Mouse (Mus musculus) CH12.LX (cell line): ENCODE measurements at regions not wholly inside any gene's neighbourhood (a gene's known extent, or its start where the extent isn't known, plus 50 kb on each side); places are given as distances from the start of the nearest gene placed in this dataset.

ENCODE experiments used
- DNase-seq: peaks from one replicate; pipeline ENCODE4 v3.0.0-alpha.2; 2013; ENCODE audit errors: extremely low read depth
- H3K27ac ChIP-seq: 2 replicates; pipeline ENCODE4 v1.5.1; 2012; ENCODE audit warnings: low read depth, mild to moderate bottlenecking, control low read depth, moderate library complexity; ENCODE audit not compliant: insufficient read depth
- H3K27me3 ChIP-seq: replicated peaks from 2 replicates; pipeline ENCODE3; 2012; ENCODE audit warnings: inconsistent platforms
- H3K36me3 ChIP-seq, 2 experiments: replicated peaks in 1 of 2; 2 replicates each; pipeline versions ENCODE3 to v1.6.1; 2012; ENCODE audit warnings: inconsistent platforms in 1 of 2, low read length in 1 of 2, mild to moderate bottlenecking in 1 of 2, mixed read lengths in 1 of 2, moderate library complexity in 1 of 2; ENCODE audit not compliant: control insufficient read depth in 1 of 2, insufficient read depth in 1 of 2
- H3K4me1 ChIP-seq, 2 experiments: 2 replicates each; pipeline ENCODE4 v1.6.1; 2012; ENCODE audit warnings: inconsistent platforms in 1 of 2, moderate library complexity in 1 of 2; ENCODE audit not compliant: insufficient read depth in 2 of 2, control insufficient read depth in 1 of 2
- H3K4me2 ChIP-seq: 2 replicates; pipeline ENCODE4 v1.6.1; 2012; ENCODE audit warnings: low read depth, mild to moderate bottlenecking, control low read depth; ENCODE audit not compliant: poor library complexity, insufficient read depth, severe bottlenecking
- H3K4me3 ChIP-seq, 3 experiments: fragments of 150-350 bp in 1 of 3; sonication (generic) in 1 of 3; replicated peaks in 1 of 3; 2 replicates each; pipeline versions ENCODE3 to v1.5.1; 2011 to 2012; ENCODE audit warnings: low read depth in 2 of 3, low read length in 2 of 3, mild to moderate bottlenecking in 2 of 3, moderate library complexity in 2 of 3, control low read depth in 1 of 3, improper control_type of control experiment in 1 of 3, inconsistent platforms in 1 of 3, mixed read lengths in 1 of 3; ENCODE audit not compliant: poor library complexity in 1 of 3
- H3K79me2 ChIP-seq: replicated peaks from 2 replicates; pipeline ENCODE4 v1.6.1; 2012; ENCODE audit warnings: mild to moderate bottlenecking, moderate library complexity; ENCODE audit not compliant: control insufficient read depth, poor library complexity, insufficient read depth, severe bottlenecking; ENCODE audit errors: extremely low read depth
- H3K9ac ChIP-seq: 2 replicates; pipeline ENCODE4 v1.6.1; 2012; ENCODE audit warnings: low read depth, mild to moderate bottlenecking, control low read depth, moderate library complexity; ENCODE audit not compliant: insufficient read depth
- H3K9me3 ChIP-seq: replicated peaks from 2 replicates; pipeline ENCODE3; 2012; ENCODE audit warnings: low read length, inconsistent platforms, mixed read lengths
- BHLHE40 ChIP-seq: IDR thresholded peaks from 2 replicates; pipeline ENCODE4 v1.6.1; 2011; ENCODE audit warnings: mild to moderate bottlenecking, low read depth, low read length, improper control_type of control experiment
- CHD1 ChIP-seq: IDR thresholded peaks from 2 replicates; pipeline ENCODE4 v1.6.1; 2012; ENCODE audit warnings: low read depth, low read length, improper control_type of control experiment, inconsistent platforms
- CHD2 ChIP-seq: IDR thresholded peaks from 2 replicates; pipeline ENCODE4 v1.6.1; 2011; ENCODE audit warnings: low read length, improper control_type of control experiment
- CTCF ChIP-seq, 2 experiments: IDR thresholded peaks in 1 of 2; conservative IDR thresholded peaks in 1 of 2; 2 replicates each; pipeline ENCODE4 v1.5.1; 2011 to 2012; ENCODE audit warnings: low read depth in 2 of 2, low read length in 2 of 2, improper control_type of control experiment in 1 of 2, inconsistent platforms in 1 of 2, mild to moderate bottlenecking in 1 of 2, moderate library complexity in 1 of 2
- E2F4 ChIP-seq: IDR thresholded peaks from 2 replicates; pipeline ENCODE4 v1.6.1; 2011; ENCODE audit warnings: low read depth, low read length, improper control_type of control experiment; ENCODE audit not compliant: insufficient replicate concordance
- EP300 ChIP-seq: IDR thresholded peaks from 2 replicates; pipeline ENCODE4 v1.6.1; 2011; ENCODE audit warnings: low read length, improper control_type of control experiment
- GABPA ChIP-seq: IDR thresholded peaks from 2 replicates; pipeline ENCODE4 v1.6.1; 2012; ENCODE audit warnings: low read depth, low read length, improper control_type of control experiment, inconsistent platforms; ENCODE audit not compliant: insufficient replicate concordance
- HCFC1 ChIP-seq: IDR thresholded peaks from 2 replicates; pipeline ENCODE4 v1.6.1; 2012; ENCODE audit warnings: low read depth, mild to moderate bottlenecking, inconsistent platforms, low read length, improper control_type of control experiment
- KAT2A ChIP-seq: IDR thresholded peaks from 2 replicates; pipeline ENCODE4 v1.6.1; 2012; ENCODE audit warnings: low read length, improper control_type of control experiment, inconsistent platforms; ENCODE audit not compliant: insufficient replicate concordance
- MAX ChIP-seq: IDR thresholded peaks from 2 replicates; pipeline ENCODE4 v1.6.1; 2011; ENCODE audit warnings: low read length, improper control_type of control experiment
- MXI1 ChIP-seq: IDR thresholded peaks from 2 replicates; pipeline ENCODE4 v1.6.1; 2011; ENCODE audit warnings: mild to moderate bottlenecking, low read depth, low read length, improper control_type of control experiment
- POLR2AphosphoS2 ChIP-seq: IDR thresholded peaks from 2 replicates; pipeline ENCODE4 v1.6.1; 2011; ENCODE audit warnings: low read depth, low read length, improper control_type of control experiment
- RAD21 ChIP-seq: IDR thresholded peaks from 2 replicates; pipeline ENCODE4 v1.6.1; 2011; ENCODE audit warnings: low read depth, mild to moderate bottlenecking, low read length, improper control_type of control experiment, moderate library complexity
- SIN3A ChIP-seq: IDR thresholded peaks from 2 replicates; pipeline ENCODE4 v1.6.1; 2012; ENCODE audit warnings: low read length, improper control_type of control experiment, inconsistent platforms
- SMC3 ChIP-seq: IDR thresholded peaks from 2 replicates; pipeline ENCODE4 v1.6.1; 2011; ENCODE audit warnings: low read depth, low read length, improper control_type of control experiment
- UBTF ChIP-seq: IDR thresholded peaks from 2 replicates; pipeline ENCODE4 v1.6.1; 2012; ENCODE audit warnings: low read depth, mild to moderate bottlenecking, inconsistent platforms, low read length, improper control_type of control experiment, moderate library complexity
- USF1 ChIP-seq: IDR thresholded peaks from 2 replicates; pipeline ENCODE4 v1.6.1; 2014; ENCODE audit warnings: low read depth, mild to moderate bottlenecking, inconsistent platforms, low read length, improper control_type of control experiment
- ZC3H11A ChIP-seq: IDR thresholded peaks from 2 replicates; pipeline ENCODE4 v1.6.1; 2012; ENCODE audit warnings: low read depth, mild to moderate bottlenecking, inconsistent platforms, low read length, improper control_type of control experiment
- ZKSCAN1 ChIP-seq: IDR thresholded peaks from 2 replicates; pipeline ENCODE4 v1.6.1; 2012; ENCODE audit warnings: low read depth, inconsistent platforms, low read length, improper control_type of control experiment, borderline replicate concordance
- ZNF384 ChIP-seq: IDR thresholded peaks from 2 replicates; pipeline ENCODE4 v1.6.1; 2012; ENCODE audit warnings: low read depth, low read length, improper control_type of control experiment, inconsistent platforms
- dilution Hi-C: fragments of 300-500 bp; cut with MboI; formaldehyde crosslinking; loops from 2 replicates; pipeline ENCODE4 v1.14.3; 2020; ENCODE audit warnings: low sequenced_read_pairs; ENCODE audit not compliant: extremely low pct_unique_long_range_greater_than_20kb, extremely low pct_ligation_motif_present
- in situ Hi-C: fragments of 300-500 bp; cut with MboI; formaldehyde crosslinking; loops from 3 replicates; pipeline ENCODE4 v1.14.3; 2019; ENCODE audit warnings: low sequenced_read_pairs, low pct_ligation_motif_present, low pct_unique_long_range_greater_than_20kb, mixed read lengths

DNA sequence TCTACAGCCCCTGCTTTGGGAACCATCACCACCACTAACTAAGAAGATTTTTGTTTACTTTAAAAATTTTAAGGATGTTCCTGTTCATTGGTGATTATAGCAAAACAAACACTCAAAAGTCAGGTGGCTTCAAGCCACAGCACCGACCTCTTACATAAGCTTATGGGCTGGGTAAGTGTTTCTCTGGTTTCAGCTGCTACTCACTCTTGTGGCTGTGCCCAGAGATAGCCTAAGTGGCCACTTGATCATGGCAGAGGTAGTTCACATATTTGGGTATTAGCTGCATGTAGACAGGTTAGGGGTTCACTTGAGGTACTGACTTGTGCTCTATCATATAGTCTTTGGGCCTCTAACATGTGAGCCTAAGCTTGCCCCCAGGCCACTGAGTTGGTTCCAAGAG, 79.8 kb upstream of the Cpne4 start:
- H3K4me3 ChIP-seq: no peak overlapping the region
- H3K4me1 ChIP-seq: no peaks in the 10 kb centered on the region
- in situ Hi-C loops: no loop called here
- H3K27ac ChIP-seq: no peak overlapping the region
- no peak overlapping the region for H3K4me2 ChIP-seq
- no peaks in the 10 kb centered on the region for H3K36me3 ChIP-seq
- H3K9ac ChIP-seq: no peak overlapping the region
- TF ChIP-seq EP300 (no peak), ZNF384 (no peak), HCFC1 (no peak), CHD2 (no peak), E2F4 (no peak), MXI1 (no peak), USF1 (no peak), KAT2A (no peak), POLR2AphosphoS2 (no peak), CTCF (conservative IDR thresholded peaks at IDR 0.05 in 1 of 2, IDR thresholded peaks at IDR 0.05 in 1 of 2; ENCODE audit: low read depth in 2 of 2, low read length in 2 of 2) (no peak), MAX (no peak), UBTF (no peak), SIN3A (no peak), SMC3 (no peak), ZC3H11A (no peak), ZKSCAN1 (no peak), BHLHE40 (no peak), GABPA (no peak), RAD21 (no peak), CHD1 (no peak)
- TF ChIP-seq, all 38 proteins: peak for 0
- H3K27me3 ChIP-seq: peaks cover 33% of the 10 kb centered on the region
- no peak for DNase-seq
- no peaks in the 10 kb centered on the region for H3K9me3 ChIP-seq
- no peaks in the 10 kb centered on the region for H3K79me2 ChIP-seq
- dilution Hi-C loops: no loop called here

DNA sequence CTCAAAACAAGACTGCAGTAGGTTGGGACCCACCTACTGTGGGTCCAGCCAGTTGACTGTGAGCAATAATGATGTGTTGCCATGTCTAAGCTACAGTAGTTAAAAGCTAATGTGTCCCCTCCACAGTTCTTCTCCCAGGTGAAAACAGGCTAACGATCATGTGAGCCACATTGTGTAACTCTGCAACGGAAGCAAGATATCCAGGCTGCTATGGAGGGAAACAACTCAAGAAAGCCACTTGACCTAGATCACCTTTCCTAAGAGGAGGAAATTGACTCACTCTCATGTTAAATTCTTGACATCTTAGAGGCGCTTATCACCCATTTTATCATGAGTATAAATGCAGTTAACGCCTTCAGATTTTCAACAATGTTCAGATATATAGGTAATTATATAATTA, 83.4 kb upstream of the Cpne4 start:
- Histone ChIP-seq H3K4me1 (no peaks in the 10 kb centered on the region), H3K36me3 (no peaks in the 10 kb centered on the region), H3K4me2 (no peak overlapping the region), H3K27ac (no peak overlapping the region), H3K79me2 (no peaks in the 10 kb centered on the region), H3K9me3 (no peaks in the 10 kb centered on the region), H3K4me3 (no peak overlapping the region), H3K27me3 (peaks cover 51% of the 10 kb centered on the region), H3K9ac (no peak overlapping the region)
- no peak for DNase-seq
- dilution Hi-C loops (no loop called here), in situ Hi-C loops (no loop called here)
- TF ChIP-seq ZNF384: no peak
